Mouse (Mus musculus) intestine, embryonic 15.5 days (tissue): Measurements from ENCODE around the gene Gm44503. TPM values are rescaled to one million over a fixed set of nuclear protein-coding genes. Genes with fewer than 3 reads are reported as not detected.

Source experiments
- polyA plus RNA-seq: library from polyadenylated mRNA; unstranded; fragments of >200 nt; fragmentation: Nextera tagmentation; extraction: Ambion mirVana; gene quantifications from 2 replicates; pipeline ENCODE4 v1.2.1, GENCODE M21; 2015

The Gm44503 gene
- polyA plus RNA-seq, 1 experiment from 2014 or later: not detected

Other genes with a start within 250 kb of the Gm44503 start
- 0.40 and 0.52 TPM in 2 replicates for gene Prtg, start 152.0 kb upstream of the Gm44503 start, polyA plus RNA-seq
- gene Pygo1, start 33.2 kb upstream of the Gm44503 start, polyA plus RNA-seq: 2.7 and 2.9 TPM in 2 replicates
- 0.73 and 0.86 TPM in 2 replicates for gene Dyx1c1, start 67 bp upstream of the Gm44503 start, polyA plus RNA-seq
- gene Ccpg1os, start 26.5 kb downstream of the Gm44503 start, polyA plus RNA-seq: 11.8 and 12.0 TPM in 2 replicates
- gene Ccpg1, start 26.6 kb downstream of the Gm44503 start, polyA plus RNA-seq: 25.0 and 25.4 TPM in 2 replicates
- 14.0 and 14.9 TPM in 2 replicates for gene Pigb, start 81.5 kb downstream of the Gm44503 start, polyA plus RNA-seq
- gene Rab27a, start 86.0 kb downstream of the Gm44503 start, polyA plus RNA-seq: 7.9 and 9.0 TPM in 2 replicates
- not detected in 2 replicates for gene Khdc3, start 143.0 kb downstream of the Gm44503 start, polyA plus RNA-seq
- 0.14 TPM in 1 of 2 replicates, not detected in the other for gene Gm20509, start 143.6 kb downstream of the Gm44503 start, polyA plus RNA-seq
- gene Rsl24d1, start 154.6 kb downstream of the Gm44503 start, polyA plus RNA-seq: 94.3 and 108 TPM in 2 replicates